Mouse (Mus musculus) myocyte (in vitro differentiated cells): ENCODE measurements around the gene Uso1.

ENCODE experiments used
- POLR2A ChIP-seq: IDR thresholded peaks from one replicate; pipeline ENCODE4 v1.6.1; 2011; ENCODE audit warnings: low read depth, mild to moderate bottlenecking, control low read depth, moderate library complexity; ENCODE audit not compliant: insufficient read length
- TCF12 ChIP-seq: IDR thresholded peaks from one replicate; pipeline ENCODE4 v1.6.1; 2011; ENCODE audit warnings: mild to moderate bottlenecking, control low read depth; ENCODE audit not compliant: poor library complexity, insufficient read depth, severe bottlenecking

GRCm38 (mm10) chr5:92210205-92210604 lies 72.5 kb downstream of the Uso1 start:
- TF ChIP-seq TCF12 (no peak), POLR2A (no peak)
